Mouse (Mus musculus) ZHBTc4 (cell line): ENCODE measurements around the gene Prdm2.

Experiments
- DNase-seq: peaks from one replicate; pipeline ENCODE4 v3.0.0-alpha.2; 2011; ENCODE audit warnings: low read depth, low spot score

Gene Prdm2

GRCm38 (mm10) chr4:143211584-143212340, 1.0 kb downstream of the Prdm2 start:
- DNase-seq: no peak

GRCm38 (mm10) chr4:143209997-143210396, 2.8 kb downstream of the Prdm2 start:
- DNase-seq: no peak

DNA sequence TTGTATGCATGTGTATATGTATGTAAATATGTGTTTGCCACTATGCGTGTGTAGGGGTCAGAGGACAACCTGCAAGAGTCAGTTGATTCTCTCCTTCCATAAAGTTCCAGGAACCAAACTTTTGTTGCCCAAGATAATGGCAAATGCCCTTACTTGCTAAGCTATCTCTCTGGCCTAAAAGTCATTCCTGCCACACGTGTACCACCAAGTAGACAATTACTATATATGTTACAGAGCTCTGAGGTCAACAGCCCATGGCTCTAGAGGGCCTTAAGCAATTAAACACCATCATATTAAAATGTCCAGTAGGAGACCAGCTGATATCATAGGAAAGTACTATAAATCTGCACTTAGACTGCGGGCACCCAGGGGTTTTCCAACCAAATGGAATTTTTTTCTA, 10.1 kb downstream of the Prdm2 start:
- no peak for DNase-seq

GRCm38 (mm10) chr4:143198371-143198770, 14.4 kb downstream of the Prdm2 start:
- DNase-seq: no peak

- no peak for DNase-seq
These were observed 14.9 kb downstream of the Prdm2 start for GRCm38 (mm10) chr4:143197845-143198356.

GRCm38 (mm10) chr4:143194328-143194727, 18.5 kb downstream of the Prdm2 start:
- no peak for DNase-seq

GRCm38 (mm10) chr4:143193164-143193563, 19.6 kb downstream of the Prdm2 start:
- no peak for DNase-seq

- no peak for DNase-seq
These were observed 21.0 kb downstream of the Prdm2 start for GRCm38 (mm10) chr4:143191783-143192182.

GRCm38 (mm10) chr4:143190657-143191056, 22.1 kb downstream of the Prdm2 start:
- DNase-seq: peak; percentile 62

DNA sequence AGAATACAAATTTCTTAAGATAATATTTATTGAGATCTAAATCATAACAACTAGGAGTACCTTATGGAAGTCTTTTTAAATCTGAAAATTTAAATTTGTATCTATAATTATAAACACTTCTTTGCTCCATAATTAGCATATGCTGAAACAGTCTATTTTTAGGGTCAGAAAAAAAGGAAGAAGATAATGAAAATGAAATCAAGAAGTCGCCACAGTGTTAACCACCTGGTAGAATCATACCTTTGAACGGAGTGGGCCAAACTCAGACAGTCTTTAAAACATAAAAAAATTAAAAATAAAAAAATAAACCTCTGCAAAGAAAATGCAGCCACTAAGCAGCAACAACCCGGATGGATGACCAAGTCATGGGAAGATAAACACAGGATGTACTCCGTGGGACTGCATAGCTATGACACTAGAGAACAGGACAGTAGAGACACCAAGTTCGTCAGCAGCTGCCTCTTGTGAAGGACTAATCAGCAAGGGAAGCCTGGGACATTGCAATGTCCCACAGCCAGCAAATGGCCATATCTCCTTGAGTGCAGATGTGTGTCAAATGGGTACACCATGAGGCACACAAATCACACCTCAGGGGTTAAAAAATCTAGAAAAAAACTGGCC, 24.1 kb downstream of the Prdm2 start:
- no peak for DNase-seq

DNA sequence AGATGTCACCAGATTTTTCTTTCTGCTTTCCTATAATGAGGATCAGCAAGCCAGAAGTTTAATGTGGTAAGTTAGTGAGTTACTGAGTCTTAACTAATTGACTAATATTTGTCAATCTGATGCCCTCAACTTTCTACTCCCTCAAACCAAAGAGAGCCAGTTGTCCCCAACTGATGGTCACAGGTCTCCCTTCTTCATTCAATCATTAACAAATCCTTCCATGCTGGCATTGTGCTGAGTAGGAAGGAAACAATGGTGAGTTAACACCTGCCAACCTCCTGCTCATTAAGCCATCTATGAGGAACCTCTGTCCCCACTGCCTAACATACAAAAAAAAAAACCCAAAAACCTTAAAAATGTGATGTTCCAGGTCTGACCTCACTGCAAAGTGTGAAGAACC, 26.7 kb downstream of the Prdm2 start:
- DNase-seq: no peak

- no peak for DNase-seq
These were observed 27.3 kb downstream of the Prdm2 start for GRCm38 (mm10) chr4:143185496-143185895.

- no peak for DNase-seq
These were observed 29.7 kb downstream of the Prdm2 start for GRCm38 (mm10) chr4:143183141-143183540.

DNA sequence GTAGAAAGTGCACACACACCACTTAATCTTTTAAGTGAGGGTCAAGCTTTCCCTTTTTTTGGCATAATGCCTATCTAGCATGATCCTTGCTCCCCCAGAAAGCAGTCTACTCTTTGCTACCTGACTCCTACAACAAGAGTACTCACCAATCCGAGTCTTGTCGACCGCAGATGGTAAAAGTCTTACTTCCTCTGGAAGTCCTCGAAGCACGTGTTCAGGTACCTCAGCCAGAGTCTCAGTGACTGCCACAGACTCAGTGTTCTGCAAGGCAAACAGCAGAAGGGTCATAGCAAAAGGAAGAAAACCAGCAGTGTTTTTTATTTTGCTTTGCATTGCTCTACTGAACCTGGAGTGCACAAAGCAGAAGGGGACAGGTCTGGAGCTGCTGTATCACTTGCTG, 32.1 kb downstream of the Prdm2 start:
- no peak for DNase-seq

DNA sequence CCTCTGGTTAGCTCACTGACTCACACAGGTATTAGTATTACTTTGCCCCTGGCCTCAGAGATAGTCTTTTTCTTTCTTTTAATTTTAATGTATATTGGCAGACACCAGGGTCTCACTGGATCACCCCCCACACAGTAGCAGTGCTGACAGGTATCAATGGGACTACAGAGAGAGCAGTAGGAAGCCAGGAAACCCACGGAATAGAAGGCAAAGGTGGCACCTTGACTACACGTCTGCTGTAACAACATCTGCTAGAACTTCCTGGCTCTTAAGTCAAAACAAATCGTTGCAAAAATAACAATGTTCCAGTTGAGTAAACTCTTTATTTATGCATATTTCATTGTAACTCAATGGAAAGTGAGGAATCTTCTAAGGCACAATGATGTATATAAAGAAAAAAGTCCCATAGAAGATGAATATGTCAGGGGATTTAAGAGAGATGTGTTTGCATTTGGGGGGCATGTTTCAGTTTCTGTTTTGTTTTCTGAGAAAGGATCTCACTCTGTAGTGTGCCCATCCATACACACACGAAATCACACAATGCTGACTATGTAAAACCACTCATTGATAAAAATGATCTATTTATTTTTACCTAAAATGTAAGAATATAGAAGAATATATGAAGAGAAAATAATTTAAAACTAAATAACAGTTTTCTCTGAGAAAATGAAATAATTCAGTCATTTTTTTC, 41.0 kb downstream of the Prdm2 start:
- no peak for DNase-seq

DNA sequence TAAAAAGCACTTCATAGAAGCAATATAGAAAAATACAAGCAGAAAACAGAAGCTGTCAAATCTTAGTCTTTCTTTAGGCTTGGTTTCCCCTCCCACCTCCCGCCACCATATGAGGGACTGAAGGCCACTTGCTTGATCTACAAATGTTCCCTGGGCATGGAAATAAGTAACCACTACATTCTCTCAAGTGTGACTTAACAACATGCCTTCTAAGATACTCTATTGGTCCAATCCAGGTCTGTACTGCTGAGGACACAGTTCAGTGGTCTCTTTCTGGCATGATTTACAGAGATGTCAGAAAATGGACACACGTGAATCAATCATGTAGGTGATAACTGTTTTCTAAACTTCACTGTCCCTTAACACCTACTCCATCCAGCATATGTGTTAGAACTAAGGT, 42.5 kb downstream of the Prdm2 start:
- no peak for DNase-seq

DNA sequence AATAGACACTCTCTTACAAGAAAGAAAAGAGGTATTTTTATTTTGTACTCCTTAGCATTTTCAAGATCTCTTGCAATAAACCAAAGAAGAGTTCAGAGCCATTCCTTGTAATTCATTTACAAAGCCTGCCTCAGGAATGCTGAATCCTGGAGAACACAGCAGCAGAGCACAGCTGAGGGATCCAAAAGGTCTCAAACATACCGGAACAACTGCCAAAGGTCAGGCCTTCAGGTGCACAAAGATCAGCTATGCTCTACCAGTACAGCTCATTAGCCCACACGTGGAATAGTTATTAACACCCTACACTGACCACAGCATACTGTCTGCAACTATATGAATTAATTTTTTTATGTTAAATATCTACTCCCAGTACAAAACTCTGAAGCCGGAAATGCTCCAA, 44.7 kb downstream of the Prdm2 start:
- no peak for DNase-seq

DNA sequence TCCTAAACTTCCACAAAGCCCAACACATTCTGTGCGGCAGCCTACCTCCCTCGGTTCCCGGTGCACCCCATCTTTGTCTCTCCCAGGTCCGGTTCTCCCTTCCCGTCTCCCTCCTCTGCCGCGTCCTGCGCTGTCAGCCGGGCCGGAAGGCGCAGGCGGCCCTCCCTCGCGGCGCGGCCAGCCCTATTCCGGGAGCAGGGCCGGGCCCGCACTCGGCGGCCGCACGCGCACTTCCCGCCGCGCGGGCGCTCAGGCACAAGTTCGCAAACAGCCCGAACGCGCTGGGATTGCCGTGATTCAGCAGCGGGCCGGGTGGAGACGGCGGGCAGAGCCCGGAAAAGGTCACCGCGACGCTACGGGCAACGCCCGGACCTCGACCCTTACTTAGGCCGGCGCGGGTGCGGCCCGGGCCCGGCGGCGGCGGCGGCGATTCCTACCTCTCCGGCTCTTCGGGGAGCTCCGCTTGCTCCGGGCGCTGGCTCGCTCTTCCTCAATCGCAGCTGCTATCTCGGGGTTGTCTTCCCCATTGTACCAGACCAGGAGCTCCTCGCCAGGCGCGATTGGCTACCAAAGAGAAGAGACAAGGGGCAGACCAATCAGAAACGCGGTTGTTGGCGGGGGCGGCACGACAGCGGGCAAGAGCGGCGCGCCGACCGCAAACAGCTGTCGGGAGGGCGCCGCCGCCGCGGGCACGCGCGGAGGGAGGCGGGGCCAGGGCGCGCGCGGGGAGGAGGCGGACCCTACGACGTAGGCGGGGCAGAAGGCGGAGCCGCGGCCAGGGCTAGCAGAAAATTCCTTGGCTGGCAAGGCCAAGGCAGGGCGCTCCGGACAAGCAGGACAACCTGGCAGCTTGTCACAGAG, 50.9 kb downstream of the Prdm2 start:
- peak; percentile 99 for DNase-seq

GRCm38 (mm10) chr4:143160826-143161225, 52.0 kb downstream of the Prdm2 start:
- no peak for DNase-seq

DNA sequence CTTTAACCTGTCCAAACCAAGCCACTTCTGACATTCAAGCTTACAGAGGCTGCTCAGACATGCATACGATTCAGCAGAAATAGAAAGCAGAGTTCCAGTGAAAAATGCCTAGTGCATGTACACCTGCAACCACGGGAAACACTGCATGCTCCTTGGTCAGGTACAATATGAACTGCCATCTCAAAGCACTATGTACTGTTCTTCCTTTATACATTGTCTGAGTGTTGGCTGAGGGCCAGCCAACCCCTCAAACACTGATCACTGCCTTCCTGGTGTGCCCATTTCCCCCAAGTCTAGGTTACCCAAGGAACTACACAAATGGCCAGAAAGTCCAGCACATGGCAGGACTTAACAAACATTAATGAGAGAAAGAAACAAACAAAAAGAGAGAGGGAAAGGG, 53.5 kb downstream of the Prdm2 start:
- DNase-seq: no peak

DNA sequence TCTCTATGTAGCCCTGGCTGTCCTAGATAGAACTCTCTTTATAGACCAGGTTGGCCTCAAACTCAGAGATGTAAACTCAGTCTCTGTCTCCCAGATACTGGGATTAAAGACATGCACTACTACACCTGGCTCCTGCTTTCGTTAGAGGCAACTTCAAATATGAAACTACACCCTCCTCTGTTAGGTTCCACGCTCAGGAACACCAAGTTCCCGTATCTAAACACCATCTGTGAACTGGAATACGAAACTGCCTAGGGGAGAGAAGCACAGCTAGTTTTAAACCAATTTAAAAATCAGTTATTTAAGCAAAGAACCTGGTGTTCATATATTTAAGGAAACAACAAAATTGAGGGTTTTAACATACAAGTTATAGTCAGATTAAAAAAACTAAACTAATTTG, 56.9 kb downstream of the Prdm2 start:
- no peak for DNase-seq

DNA sequence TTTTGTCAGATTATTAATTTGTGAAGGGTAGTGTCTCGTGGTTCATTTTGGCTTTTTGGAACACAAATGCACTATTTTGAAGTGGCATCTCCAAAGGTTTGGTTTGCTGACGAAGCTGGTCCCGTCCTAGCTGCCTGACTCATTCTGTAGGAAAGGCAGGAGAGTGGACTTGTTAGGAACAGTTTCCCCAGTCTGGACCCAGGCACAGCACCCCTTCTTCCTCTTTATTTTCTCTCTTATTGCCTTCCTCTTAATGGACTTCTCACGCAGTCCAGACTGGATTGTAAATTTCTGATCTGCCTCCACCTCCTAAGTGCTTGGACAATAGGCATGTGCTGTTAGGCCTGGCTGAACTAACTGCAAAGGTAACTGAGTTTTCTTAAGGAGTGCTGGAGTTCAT, 57.8 kb downstream of the Prdm2 start:
- DNase-seq: no peak
